12 mouse cellular contexts compared by ENCODE assay signal in the genomic region with DNA sequence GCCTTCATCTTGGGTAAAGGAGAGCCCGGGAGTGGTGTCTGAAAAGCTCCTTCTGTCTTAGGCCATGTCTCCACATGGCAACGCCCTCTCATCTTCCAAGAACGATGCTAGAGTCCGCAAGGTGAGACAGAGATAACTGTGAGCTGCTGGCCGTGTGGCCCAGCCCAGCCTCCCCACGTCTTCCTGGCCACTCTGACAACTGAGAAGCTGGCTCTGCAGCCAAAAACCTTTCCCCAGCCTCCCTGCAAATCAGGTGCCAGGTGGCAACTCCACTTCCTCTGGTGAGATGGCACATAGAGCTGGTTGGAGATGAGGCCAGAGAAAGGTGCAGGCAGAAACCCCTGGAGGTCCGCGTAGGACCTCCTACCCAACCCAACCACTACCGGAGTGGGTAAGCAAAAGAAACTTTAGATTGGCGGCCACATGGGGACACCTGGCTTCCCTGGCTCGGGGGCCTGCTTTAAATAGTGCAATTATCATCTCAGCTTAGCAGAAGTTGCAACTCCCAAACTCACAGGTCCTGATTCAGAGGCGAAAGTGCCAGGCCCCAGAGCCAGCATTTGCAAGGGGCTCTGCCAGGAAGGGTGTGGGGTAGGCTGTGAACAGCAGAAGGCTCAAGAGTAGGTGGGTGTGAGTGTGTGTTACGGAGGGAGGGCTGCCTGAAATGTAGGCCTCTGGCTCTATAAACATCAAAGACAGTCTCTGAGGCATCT. TPM values are rescaled to one million over a fixed set of nuclear protein-coding genes. Genes with fewer than 3 reads are reported as not detected.
DNase-seq lines count a peak whose midpoint lies in the region; ATAC-seq and TF ChIP-seq lines count a peak whose summit lies in the region.
"Had no signal": no experiment of that assay in that cellular context is flagged by ENCODE, and none has a peak within 500 bp of the region (broad histone marks: within the 10 kb centered on the region; RNA-seq: fewer than 3 reads in every experiment).

No protein-coding gene starts in this region.

- no peaks in the 10 kb centered on the region for H3K4me1 ChIP-seq in forebrain, embryonic 11.5 days (replicated peaks; ENCODE audit: control insufficient read depth, insufficient read depth, low read length)
- peaks cover 8% of the 10 kb centered on the region for H3K4me1 ChIP-seq in forebrain, embryonic 10.5 days
- H3K4me1 ChIP-seq in liver, postnatal 0 days (ENCODE audit: insufficient read depth): peaks cover 6% of the 10 kb centered on the region; the same call in 1 of the 2 replicates

- no peak for TF ChIP-seq EP300 in liver, postnatal 0 days (IDR thresholded peaks at IDR 0.05; ENCODE audit: low read depth)

- no peak for TF ChIP-seq CTCF in liver, postnatal 0 days (IDR thresholded peaks at IDR 0.05; ENCODE audit: low read depth)

- H3K36me3 ChIP-seq in forebrain, embryonic 11.5 days (ENCODE audit: control insufficient read depth, insufficient read depth, low read length): no peaks in the 10 kb centered on the region
- H3K36me3 ChIP-seq in forebrain, embryonic 10.5 days (replicated peaks): no peaks in the 10 kb centered on the region
- H3K36me3 ChIP-seq in liver, postnatal 0 days (replicated peaks; ENCODE audit: insufficient read depth, low read length): no peaks in the 10 kb centered on the region
- H3K36me3 ChIP-seq: neural tube, embryonic 12.5 days had no signal

- no peaks in the 10 kb centered on the region for H3K27me3 ChIP-seq in forebrain, embryonic 11.5 days (ENCODE audit: control insufficient read depth, insufficient read depth, low read length)
- no peaks in the 10 kb centered on the region for H3K27me3 ChIP-seq in forebrain, embryonic 10.5 days (ENCODE audit: poor library complexity, severe bottlenecking)
- H3K27me3 ChIP-seq in liver, postnatal 0 days (ENCODE audit: insufficient read depth, low read length): 0 out of 2 replicates have a peak, but pooled peaks cover 6% of the 10 kb centered on the region
- H3K27me3 ChIP-seq: neural tube, embryonic 12.5 days; Patski had no signal

- H3K9me3 ChIP-seq in forebrain, embryonic 11.5 days (ENCODE audit: control insufficient read depth, low read length): no peaks in the 10 kb centered on the region
- no peaks in the 10 kb centered on the region for H3K9me3 ChIP-seq in forebrain, embryonic 10.5 days
- H3K9me3 ChIP-seq in liver, postnatal 0 days (ENCODE audit: low read length): no peaks in the 10 kb centered on the region
- H3K9me3 ChIP-seq: neural tube, embryonic 12.5 days had no signal

- H3K27ac ChIP-seq in forebrain, embryonic 11.5 days (ENCODE audit: low read depth, low read length): no peak overlapping the region
- no peak overlapping the region for H3K27ac ChIP-seq in forebrain, embryonic 10.5 days
- no peak overlapping the region for H3K27ac ChIP-seq in liver, postnatal 0 days (ENCODE audit: low read depth)
- H3K27ac ChIP-seq: neural tube, embryonic 12.5 days had no signal

- 75% methylated on average over 13 of the region's 13 CpGs for WGBS in forebrain, embryonic 11.5 days
- 82% methylated on average over 13 of the region's 13 CpGs for WGBS in forebrain, embryonic 10.5 days
- 64% methylated on average over 13 of the region's 13 CpGs for WGBS in liver, postnatal 0 days (ENCODE audit: insufficient replicate concordance)

- peak; percentile 45 for DNase-seq in forebrain, embryonic 11.5 days (ENCODE audit: low spot score)
- DNase-seq in forebrain, embryonic 10.5 days (ENCODE audit: extremely low spot score, low spot score): no peak
- peak; percentile 10 for DNase-seq in liver, postnatal 0 days
- DNase-seq in liver: no peak
- DNase-seq in layer of hippocampus, postnatal 10 days (ENCODE audit: low spot score in 2 of 2): peak; percentile 52 to 60
- peak; percentile 49 to 59 for DNase-seq in right cerebral cortex, postnatal 36 days (ENCODE audit: low spot score in 2 of 2)
- DNase-seq in ovary, postnatal 14 days (ENCODE audit: low spot score): no peak
- DNase-seq in kidney, postnatal 10 days: no peak

- no peak overlapping the region for H3K9ac ChIP-seq in forebrain, embryonic 11.5 days (ENCODE audit: low read length)
- H3K9ac ChIP-seq in liver, postnatal 0 days (replicated peaks): no peak overlapping the region
- H3K9ac ChIP-seq: neural tube, embryonic 12.5 days had no signal

- no peak for ATAC-seq in forebrain, embryonic 11.5 days (replicated peaks; ENCODE audit: low FRiP score)
- no peak for ATAC-seq in liver, postnatal 0 days
- ATAC-seq: Patski had no signal

- H3K4me3 ChIP-seq in forebrain, embryonic 11.5 days (ENCODE audit: low read depth, low read length): no peak overlapping the region
- H3K4me3 ChIP-seq in forebrain, embryonic 10.5 days: no peak overlapping the region
- no peak overlapping the region for H3K4me3 ChIP-seq in liver, postnatal 0 days (ENCODE audit: low read depth, low read length)
- H3K4me3 ChIP-seq: neural tube, embryonic 12.5 days had no signal

- H3K4me2 ChIP-seq in forebrain, embryonic 11.5 days (ENCODE audit: low read depth, low read length, severe bottlenecking): no peak overlapping the region
- H3K4me2 ChIP-seq in liver, postnatal 0 days (ENCODE audit: low read depth, low read length): no peak overlapping the region
- H3K4me2 ChIP-seq: neural tube, embryonic 12.5 days had no signal

RNA-seq across cellular contexts. Expression of a gene that starts 2.6 kb away (rescaled TPM):
- polyA plus RNA-seq in forebrain, embryonic 11.5 days (2014; fragmentation: Nextera tagmentation; extraction: Ambion mirVana): 1.7 and 2.5 TPM in 2 replicates
- 1.6 and 2.1 TPM in 2 replicates for polyA plus RNA-seq in forebrain, embryonic 10.5 days (2016; fragmentation: Nextera tagmentation; extraction: Ambion mirVana)
- polyA plus RNA-seq in liver, postnatal 0 days (2015; fragmentation: Nextera tagmentation; extraction: Ambion mirVana): 1.3 and 1.6 TPM in 2 replicates
- total RNA-seq in layer of hippocampus, postnatal 10 days (2021): 10 to 100 TPM; 84.9 to 97.0 TPM

RNA-seq across cellular contexts. Expression of a gene that starts 26.4 kb away (rescaled TPM):
- 133 and 145 TPM in 2 replicates for polyA plus RNA-seq in forebrain, embryonic 11.5 days (2014; fragmentation: Nextera tagmentation; extraction: Ambion mirVana)
- 134 and 136 TPM in 2 replicates for polyA plus RNA-seq in forebrain, embryonic 10.5 days (2016; fragmentation: Nextera tagmentation; extraction: Ambion mirVana)
- polyA plus RNA-seq in liver, postnatal 0 days (2015; fragmentation: Nextera tagmentation; extraction: Ambion mirVana): 44.1 and 46.1 TPM in 2 replicates
- 100 to 1,000 TPM in 1 of 2 experiments, 10 to 100 TPM in 1; 96.2 to 104 TPM for total RNA-seq in layer of hippocampus, postnatal 10 days (2021)

RNA-seq across cellular contexts. Expression of a gene that starts 45.6 kb away (rescaled TPM):
- polyA plus RNA-seq in forebrain, embryonic 11.5 days (2014; fragmentation: Nextera tagmentation; extraction: Ambion mirVana): not detected in 2 replicates
- not detected in 2 replicates for polyA plus RNA-seq in forebrain, embryonic 10.5 days (2016; fragmentation: Nextera tagmentation; extraction: Ambion mirVana)
- 0.64 TPM in 1 of 2 replicates, not detected in the other for polyA plus RNA-seq in liver, postnatal 0 days (2015; fragmentation: Nextera tagmentation; extraction: Ambion mirVana)
- total RNA-seq in layer of hippocampus, postnatal 10 days (2021): not detected
- total RNA-seq: hematopoietic stem cell, adult 5-6 weeks; layer of hippocampus, postnatal 25 days had no signal
- polyA plus RNA-seq: Patski had no signal

RNA-seq across cellular contexts. Expression of a gene that starts 50.4 kb away (rescaled TPM):
- polyA plus RNA-seq in forebrain, embryonic 11.5 days (2014; fragmentation: Nextera tagmentation; extraction: Ambion mirVana): not detected in 2 replicates
- not detected in 2 replicates for polyA plus RNA-seq in forebrain, embryonic 10.5 days (2016; fragmentation: Nextera tagmentation; extraction: Ambion mirVana)
- not detected in 2 replicates for polyA plus RNA-seq in liver, postnatal 0 days (2015; fragmentation: Nextera tagmentation; extraction: Ambion mirVana)
- not detected for total RNA-seq in layer of hippocampus, postnatal 10 days (2021)
- total RNA-seq: hematopoietic stem cell, adult 5-6 weeks; layer of hippocampus, postnatal 25 days had no signal
- polyA plus RNA-seq: neural tube, embryonic 12.5 days; Patski had no signal

Comparison
In these comparisons a context has a peak if more than half of its experiments do, and no peak if none do; other contexts are left out.
1. DNase-seq: peak in forebrain, embryonic 11.5 days (single experiment), liver, postnatal 0 days (single experiment), layer of hippocampus, postnatal 10 days (2 of 2) and right cerebral cortex, postnatal 36 days (2 of 2); none in forebrain, embryonic 10.5 days (single experiment), liver (single experiment), ovary, postnatal 14 days (single experiment) and kidney, postnatal 10 days (single experiment).